Mouse (Mus musculus): Measurements from ENCODE around the gene Aldh16a1.

DNA sequence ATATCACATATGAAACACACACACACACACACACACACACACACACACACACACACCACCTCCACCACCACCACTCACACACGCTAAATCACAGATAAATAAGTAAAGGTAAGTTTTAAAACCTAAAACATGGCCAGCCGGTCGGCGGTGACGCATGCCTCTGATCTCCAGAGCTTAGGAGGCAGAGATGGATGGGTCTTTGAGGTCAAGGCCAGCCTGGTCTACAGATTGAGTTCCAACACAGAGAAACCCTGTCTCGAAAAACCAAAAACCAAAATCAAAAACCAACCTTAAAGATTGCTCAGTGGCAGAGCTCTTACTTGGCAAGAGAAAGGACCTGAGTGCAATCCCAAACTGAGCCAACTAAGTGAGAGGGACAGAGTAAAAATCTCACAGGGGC, 54.3 kb downstream of the Aldh16a1 start:
- TF ChIP-seq CTCF (conservative IDR thresholded peaks at IDR 0.05; ENCODE audit: insufficient read depth, insufficient read length, low read depth, low read length): no peak
- no peak for TF ChIP-seq POLR2A (IDR thresholded peaks at IDR 0.05; ENCODE audit: low read depth, low read length)

All from kidney, adult 2 months (tissue).